Mouse (Mus musculus): ENCODE results near the gene Rpl10.

Rpl10 gene

DNA sequence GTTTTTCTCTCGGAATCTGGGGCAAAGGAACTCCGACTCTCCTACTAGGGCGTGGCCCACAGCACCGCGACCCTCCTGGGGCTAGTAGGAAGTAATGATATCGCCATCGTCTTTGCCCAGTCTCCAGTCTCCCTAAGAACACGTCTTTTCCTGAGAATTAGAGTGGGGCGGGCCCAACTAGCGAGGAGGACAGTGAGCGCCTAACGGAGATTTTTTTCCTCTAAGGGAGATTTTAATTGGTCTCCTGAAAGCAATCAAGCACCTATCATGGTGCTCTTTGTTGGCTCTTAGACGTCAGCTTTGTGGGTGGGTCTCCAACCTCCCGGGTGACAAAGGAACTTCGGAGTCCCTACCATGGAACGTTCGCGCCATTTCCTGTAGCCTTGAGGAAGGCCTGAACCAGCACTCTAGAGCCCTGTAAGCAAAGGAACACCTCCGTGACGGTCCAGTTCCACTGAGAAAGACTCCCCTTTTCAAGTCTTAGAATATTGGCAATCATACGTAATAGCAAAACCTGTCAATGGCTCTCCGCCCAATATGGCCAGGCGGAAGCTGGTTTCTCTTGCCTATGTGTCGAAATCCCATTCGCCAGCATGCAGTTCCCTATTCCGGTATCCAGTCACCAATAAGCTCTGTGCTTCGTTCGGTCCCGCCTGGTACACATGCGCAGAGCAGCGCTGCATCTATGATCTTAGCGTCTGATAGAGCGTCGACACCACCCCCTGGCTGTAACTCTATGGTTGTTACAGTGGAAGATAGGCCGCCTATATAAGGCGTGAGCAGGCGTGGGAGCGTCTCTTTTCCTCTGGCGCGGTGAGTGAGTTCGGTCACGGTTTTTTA lies at the start of gene Rpl10:
TSS of gene Rpl10 (plus strand) at position 751 of the 840 bp plus-strand sequence.
- peak; percentile 99 for DNase-seq (ENCODE audit: low read depth, low spot score)

DNA sequence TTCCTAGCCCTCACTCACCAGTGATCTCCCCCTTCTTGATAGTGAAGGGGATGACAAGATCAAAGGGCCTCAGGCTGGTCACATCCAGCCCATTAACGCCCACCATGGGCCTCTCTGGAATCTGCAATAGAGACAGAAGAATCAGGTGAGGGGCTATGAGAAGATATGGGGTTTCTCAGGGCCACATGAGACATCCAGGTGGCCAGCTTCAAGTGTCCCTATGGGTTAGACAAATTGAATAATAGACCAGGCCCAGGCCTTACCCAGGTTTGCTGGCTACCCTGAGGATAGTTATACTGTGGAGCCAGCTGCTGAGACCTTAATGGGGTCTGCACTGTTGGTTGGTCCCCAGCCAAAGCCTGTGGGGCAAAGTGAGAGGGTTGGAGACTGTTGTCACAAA lies 40.6 kb upstream of the Rpl10 start:
- no peak for DNase-seq (ENCODE audit: low read depth, low spot score)

DNA sequence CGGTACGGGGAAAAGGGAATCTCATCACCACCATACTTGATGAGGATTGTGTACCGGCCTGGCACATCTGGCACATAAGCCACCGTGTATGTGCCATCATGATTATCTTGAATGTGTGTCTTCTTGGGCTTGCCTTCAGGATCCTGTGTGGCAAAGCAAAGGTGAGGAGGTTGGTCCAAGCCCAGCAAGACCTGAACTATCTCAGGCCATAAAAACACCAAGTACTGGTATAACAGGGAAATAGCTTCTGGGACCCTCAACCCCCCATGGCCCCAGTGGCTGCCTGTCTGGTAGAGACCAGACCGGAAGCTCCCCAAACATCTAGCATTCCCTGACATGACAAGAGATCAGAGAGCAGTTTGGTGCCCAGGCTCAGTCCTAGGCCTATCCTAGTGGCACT lies 37.4 kb upstream of the Rpl10 start:
- DNase-seq (ENCODE audit: low read depth, low spot score), result no peak

DNA sequence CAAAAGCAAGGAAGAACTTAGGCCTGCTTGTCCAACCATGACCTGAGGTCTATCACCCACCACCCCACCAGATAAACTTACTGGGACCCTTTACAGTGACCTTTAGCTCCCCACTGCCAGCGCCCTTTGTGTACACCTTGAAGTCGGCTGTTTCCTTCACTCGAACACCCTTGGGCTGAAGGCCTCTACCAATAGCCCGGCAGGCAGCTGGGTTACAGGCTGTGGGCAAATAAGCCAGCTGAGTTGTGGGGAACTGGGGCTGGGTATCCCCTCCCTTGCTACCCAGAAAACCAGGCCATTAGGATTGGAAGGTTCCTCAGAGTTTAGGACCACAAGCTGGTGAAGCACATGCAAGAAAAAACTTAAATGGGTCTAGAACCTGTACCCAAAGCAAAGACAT lies 30.3 kb upstream of the Rpl10 start:
- no peak for DNase-seq (ENCODE audit: low read depth, low spot score)

DNA sequence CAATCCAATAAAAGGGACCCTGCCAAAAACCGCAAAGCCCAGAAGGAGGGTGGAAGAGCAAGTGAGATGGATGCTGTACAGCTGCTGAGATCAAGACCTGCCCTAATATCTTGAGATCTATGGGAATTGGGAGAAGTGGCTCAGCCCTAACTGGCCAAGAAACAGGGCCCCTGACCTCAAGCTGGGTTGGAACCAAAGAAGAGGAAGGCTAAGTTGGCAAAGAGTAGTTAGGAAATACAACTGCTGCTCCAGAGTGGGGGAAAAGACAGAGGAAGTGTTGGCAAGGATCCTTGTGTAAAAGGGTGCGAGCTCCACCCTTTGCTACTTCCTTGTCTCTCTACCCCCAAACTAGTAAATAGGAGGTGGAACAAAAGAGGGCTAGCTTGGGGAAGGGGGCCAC lies 27.2 kb upstream of the Rpl10 start:
- peak; percentile 8 for DNase-seq (ENCODE audit: low read depth, low spot score)

DNA sequence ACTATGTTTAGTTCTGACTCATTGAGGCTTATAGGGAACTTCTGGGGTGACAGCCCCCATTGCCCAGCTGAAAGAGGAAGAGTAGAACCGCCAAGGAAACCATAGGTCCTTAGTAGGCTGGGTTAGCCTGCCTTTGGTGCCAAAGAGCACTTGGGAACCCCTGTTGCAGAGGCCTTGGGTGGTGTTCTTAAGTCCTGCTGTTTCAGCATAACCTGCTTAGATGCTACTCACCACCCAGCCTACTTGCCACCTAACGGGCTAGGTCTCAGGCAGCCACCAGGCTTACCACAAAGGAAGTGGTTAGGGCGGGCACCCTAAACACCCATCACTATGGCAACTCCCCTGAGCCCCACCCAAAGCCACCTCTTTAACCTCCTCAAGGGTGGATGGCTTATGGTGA lies 26.8 kb upstream of the Rpl10 start:
- no peak for DNase-seq (ENCODE audit: low read depth, low spot score)

DNA sequence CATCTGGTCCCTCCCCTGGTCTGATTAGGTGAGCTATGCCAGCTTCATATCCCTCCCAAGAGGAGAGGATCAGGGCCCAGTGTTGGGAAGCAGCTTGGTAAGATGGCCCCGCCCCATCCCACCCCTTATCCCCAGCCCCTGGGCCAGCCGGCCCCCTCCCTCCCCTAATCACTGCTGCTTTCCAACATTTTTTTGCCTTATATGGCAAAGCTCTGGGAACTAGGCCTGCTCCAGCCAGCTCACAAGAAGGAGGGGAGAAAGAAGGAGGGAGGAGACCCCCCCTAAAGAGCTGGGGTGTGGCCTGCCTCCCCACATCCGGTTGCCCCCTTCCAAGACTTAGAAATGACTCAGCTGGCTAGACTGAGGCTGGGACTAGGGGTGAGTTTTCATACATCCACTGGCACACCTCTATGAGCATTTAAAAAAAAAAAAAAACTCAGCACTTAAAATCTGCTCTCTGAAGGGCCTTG lies 26.0 kb upstream of the Rpl10 start:
- peak; percentile 47 for DNase-seq (ENCODE audit: low read depth, low spot score)

DNA sequence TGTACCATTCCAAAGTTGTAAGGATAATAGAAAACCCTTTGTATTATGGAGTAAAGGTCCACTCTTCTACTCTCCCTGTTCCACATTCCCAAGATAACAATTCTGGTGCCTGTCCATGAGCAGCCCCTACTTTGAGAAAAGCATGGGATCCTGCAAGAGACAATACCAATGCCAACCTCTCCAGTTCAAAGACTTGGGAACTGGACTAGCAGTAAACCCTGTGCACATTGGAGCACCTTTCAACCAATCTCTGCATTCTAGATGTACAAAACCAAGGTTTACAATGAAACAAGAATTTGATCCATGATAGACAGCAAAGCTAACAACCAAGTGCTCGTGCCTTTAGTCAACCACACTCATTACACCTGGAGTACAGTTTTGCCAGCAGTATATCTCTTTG lies 25.5 kb upstream of the Rpl10 start:
- DNase-seq (ENCODE audit: low read depth, low spot score), result no peak

DNA sequence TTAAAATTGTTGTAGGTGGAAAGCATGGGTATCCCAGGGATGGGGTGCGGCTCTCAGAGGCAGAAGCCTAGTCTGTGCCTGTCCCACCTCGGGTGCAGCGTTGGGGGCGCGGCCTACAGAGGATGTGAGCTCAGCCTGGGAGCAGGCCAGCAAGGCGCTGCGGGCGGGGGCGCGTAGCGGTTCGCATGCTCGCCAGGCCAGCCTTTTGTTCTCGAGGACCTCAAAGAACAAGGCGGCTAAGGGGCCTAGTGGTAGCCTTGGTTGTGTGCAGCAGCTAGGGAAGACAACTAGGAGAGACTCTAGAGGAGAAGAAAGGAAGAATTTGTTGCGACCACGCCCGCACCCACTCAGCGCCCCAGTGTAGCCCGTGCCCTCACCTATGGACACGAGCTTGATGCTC lies 24.9 kb upstream of the Rpl10 start:
- peak; percentile 85 for DNase-seq (ENCODE audit: low read depth, low spot score)

DNA sequence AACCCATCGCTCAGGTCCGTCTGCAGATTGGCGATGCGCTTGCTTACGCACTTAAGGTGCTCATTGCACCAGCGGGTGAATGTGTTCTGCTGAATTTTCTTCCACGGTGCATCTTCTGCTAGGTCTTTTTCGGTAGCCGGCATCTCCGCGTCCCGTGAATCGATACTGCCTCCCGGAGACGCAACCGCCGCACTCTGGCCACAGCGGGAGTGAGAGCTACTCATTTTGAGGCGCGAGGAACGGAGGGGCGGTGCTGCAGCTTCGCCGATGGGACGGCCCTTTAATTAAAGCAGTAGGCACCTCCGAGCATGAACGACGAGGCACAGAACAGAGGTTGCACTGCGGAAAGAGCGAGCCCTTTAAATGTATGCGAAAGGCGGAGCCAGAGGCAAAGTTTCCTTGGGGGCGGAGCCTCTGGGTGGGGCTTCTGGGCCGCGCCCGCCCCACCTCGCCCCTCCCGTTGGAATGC lies 24.4 kb upstream of the Rpl10 start:
- DNase-seq (ENCODE audit: low read depth, low spot score), result peak; percentile 97

DNA sequence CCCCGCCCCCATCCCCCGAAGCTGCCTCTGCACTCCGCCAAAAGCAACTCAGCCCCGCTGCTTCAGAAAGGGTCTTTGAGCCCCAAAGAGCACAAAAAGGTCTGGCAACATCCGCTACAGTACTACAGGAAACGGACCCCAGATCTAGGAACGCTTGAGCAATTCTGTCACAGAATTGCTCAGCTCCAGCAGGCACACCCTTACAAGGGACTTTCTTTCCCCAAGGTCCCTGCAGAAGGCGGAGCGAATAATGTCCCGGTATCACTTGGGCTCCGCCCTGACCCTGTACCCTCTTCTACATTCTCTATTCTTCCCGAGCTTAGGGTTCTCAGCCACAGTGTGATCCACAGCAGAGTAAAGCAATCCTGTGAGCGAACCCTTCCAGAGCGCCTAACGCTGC lies 23.9 kb upstream of the Rpl10 start:
- DNase-seq (ENCODE audit: low read depth, low spot score), result no peak

DNA sequence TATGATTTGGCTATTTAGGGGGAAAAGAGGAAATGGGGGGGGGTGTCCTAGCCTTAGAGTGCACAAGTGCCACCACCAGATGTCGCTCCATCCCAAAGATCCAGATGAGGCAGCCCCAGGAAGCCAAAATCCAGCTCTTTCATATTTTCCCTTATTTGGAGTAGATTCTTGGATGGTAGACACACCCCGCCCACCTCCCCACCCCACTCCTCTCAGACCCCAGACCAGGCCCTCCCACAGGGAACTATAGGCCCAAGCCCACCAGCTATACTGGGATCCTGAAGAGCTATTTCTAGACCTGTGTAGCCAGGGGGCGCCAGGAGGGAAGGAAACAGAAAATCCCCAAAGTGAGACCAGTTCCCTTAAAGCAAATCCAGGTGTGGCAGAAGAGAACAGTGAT lies 22.0 kb upstream of the Rpl10 start:
- peak; percentile 71 for DNase-seq (ENCODE audit: low read depth, low spot score)

DNA sequence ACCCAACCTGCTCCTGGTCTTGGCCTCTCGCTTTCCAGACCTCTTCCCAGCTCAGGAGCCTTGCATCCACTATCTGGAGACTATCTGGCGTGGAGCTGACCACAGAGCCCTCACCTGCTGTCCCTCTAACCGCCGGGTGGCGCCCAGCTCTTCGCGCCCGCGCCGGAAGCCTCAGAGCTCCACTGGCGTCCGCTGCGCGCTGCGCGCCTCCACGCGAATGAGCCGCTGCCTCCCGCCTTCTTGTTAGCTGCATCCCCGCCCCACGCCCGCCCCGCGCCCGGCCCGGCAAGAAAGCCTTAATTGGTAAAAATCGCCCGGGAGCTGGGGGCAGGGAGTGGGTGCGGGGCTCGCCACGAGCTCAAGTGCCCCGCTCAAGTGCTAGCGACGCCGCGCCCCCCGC lies 21.0 kb upstream of the Rpl10 start, which contains the start of gene Flna:
TSS of gene Flna (minus strand) at position 206 of the 400 bp plus-strand sequence.
- peak; percentile 85 for DNase-seq (ENCODE audit: low read depth, low spot score)

DNA sequence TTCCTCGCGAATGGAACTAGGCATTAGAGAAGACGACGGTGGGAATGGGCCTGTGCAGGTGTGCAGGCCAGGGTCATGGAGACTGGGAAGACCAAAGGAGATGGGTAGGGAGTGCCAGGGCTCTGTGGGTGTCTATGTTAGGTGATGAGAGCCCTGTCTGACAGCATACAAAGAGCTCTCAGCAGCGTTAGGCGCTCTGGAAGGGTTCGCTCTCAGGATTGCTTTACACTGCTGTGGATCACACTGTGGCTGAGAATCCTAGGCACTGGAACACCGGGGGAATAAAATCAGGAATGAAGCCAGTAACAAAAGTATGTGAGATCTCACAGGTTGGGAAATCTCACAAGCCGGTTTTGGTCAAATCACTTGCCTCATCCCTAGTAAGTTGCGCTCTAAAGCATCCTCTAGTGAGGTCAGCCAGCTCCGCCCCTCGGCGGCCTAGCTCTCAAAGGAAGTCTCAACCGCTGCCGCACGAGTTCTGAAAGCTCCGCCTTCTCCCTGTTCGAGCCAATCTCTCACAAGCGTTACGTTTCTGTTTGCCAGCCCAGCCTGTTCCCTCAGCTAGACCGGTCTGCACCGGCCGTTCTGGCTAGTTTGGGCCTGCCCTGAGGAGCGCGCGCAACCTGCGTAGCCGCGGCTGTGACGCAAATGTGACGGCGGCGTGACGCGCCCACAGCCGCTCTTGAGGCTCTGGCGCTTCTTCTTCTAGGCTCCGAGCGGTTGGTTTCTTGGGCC lies 16.3 kb upstream of the Rpl10 start, which contains the start of gene Emd:
TSS of gene Emd (plus strand) at position 535 of the 735 bp plus-strand sequence.
- peak; percentile 98 for DNase-seq (ENCODE audit: low read depth, low spot score)

DNA sequence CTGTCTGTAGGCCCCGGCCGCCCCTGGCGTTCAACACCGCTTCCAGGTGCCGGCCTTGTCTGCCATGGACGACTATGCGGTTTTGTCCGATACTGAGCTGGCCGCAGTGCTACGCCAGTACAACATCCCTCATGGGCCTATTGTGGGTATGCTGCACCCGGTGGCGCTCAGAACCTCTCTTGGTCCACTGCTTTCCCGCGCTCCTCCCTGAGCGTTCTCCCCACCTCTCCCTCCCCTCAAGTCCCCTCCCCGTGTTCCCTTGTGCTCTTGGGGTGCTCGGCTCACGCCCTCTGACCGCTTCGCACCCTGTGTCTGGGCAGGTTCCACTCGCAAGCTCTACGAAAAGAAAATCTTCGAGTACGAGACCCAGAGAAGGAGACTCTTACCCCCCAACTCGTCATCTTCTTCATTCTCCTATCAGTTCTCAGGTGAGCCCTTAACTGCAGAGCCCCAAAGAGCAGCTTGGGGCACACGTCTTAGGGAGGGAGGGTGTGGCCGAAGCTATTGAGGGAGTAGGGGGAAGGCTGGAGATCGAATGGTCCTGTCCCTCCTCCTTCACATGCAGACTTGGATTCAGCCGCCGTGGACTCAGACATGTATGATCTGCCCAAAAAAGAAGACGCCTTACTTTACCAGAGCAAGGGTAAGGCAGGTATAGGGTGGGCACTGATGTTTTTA lies 15.6 kb upstream of the Rpl10 start:
- DNase-seq (ENCODE audit: low read depth, low spot score), result no peak

DNA sequence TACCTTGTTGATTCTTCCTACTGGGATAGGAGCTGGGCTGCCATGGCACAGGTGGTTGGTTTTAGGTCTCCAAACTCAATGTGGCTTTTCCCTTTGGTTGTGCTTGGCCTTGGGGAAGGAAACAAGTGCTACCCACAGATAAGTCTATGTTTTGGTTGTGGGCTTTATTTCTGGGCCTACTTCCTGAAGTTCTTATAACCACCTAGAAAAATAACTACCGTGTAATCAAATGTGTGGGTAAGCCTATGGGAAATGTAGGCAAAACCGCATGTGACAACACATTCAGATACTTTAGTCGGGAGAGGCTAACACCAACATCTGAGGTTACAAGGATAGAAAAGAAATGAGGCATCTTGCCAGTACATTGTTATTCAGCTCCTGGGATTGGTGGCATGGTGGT lies 12.9 kb upstream of the Rpl10 start:
- DNase-seq (ENCODE audit: low read depth, low spot score), result no peak

DNA sequence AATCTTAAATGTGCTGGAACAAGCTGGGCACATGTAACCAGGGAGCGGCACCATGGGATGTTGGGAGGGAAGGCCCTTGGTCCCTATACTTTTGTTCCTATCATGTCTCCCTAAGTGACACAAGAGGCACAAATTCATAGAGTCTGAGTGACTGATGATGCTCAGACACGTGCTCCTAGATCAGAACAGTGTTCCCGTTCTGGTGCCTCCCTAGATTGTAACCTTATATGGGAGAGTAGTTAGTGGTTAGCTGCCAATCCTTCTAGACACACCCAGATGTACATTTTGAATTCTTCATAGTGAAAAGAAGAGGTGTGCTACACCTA lies 913 bp upstream of the Rpl10 start:
- DNase-seq (ENCODE audit: low read depth, low spot score), result peak; percentile 65

DNA sequence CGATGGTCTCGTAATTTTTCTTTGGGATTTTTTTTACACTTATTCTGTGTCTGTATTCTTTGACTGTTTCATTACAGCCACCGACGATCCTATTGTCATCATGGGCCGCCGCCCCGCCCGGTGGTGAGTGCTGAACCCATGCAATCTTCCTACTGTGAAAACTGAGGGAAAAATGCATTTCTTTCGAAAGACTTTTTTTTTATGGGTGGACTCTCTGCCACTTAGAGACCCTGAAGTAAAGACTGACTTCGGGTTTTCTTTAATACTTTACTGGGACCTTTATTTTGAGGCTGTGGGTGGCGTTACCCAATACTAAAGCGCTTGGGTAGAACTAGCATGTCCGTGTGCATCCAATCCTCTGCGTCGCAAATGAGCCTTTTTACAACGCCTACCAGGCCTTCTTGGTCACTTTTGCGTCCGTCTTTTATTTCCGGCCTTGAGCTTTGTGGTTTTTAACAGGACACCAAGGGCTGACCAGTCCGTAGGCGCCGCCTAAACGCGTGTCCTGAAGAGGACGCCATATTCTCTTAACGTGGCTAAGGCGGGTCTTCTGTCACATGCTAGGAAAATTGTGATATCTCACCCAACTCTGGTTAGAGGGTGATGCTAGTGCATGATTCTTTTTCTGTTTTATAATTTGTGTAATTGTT lies 415 bp downstream of the Rpl10 start:
- peak; percentile 50 for DNase-seq (ENCODE audit: low read depth, low spot score)

DNA sequence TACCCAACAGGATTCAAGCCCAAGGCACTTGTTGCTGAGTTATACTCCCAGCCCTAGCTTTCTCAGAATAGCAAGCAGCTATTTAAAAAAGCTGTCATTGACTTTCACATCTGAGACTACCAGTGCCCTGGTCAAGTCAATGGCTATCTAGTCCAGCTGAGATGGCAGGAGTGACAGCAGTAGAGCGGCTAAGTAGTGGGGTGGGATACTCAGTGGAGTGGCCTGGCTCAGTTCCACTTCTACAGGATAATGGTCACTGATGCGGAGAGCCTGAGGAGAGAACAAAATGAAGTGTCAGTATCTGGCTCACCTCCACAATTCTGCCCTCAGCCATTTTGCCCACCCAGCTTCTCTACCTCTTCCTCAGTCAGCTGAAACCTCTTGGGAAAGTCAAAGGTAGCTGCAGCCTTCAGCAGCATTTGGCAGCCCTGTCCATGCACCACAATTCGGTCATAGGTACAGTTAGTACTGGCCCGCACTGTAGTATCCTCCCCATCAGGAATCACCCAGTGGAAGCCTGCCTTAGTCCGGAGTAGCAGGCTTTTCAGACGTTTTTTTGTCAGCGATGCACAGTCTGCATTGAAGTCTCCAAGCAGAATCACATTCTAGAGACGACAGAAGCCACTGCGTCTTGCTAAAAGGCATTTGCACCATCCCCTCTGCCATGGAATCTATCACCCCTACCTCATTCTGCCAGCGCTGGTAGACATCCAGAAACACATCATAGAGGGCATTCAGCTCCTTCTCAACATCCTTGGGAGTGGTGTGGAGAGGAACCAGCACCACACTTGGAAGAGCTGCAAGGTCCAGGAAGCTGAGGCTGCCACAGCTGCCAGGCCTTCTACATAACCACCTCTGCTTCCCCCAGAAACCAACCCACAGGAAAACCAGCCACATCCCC lies 3.1 kb downstream of the Rpl10 start:
- no peak for DNase-seq (ENCODE audit: low read depth, low spot score)

DNA sequence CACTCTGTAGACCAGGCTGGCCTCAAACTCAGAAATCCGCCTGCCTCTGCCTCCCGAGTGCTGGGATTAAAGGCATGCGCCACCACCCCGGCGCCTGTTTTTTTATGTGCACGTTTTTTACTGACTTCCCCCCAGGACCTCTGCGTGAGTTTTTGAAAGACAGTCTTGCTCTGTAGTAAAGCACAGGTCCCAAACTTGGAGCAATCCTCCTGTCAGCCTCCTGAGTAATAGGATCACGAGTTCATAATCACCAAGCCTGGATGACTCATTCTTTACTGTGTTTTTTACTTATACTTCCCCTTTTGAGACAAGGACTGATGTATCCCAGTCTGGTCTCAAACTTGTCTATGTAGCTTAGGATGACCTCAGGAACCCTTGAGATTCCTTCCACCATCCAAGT lies 7.3 kb downstream of the Rpl10 start:
- no peak for DNase-seq (ENCODE audit: low read depth, low spot score)
